Mouse (Mus musculus) C2C12 (cell line): Measurements from ENCODE around the gene Akap6.

Experiments
- CEBPB ChIP-seq: IDR thresholded peaks from one replicate; pipeline ENCODE4 v1.6.1; 2011; ENCODE audit warnings: low read depth, mild to moderate bottlenecking, control low read depth, moderate library complexity
- CTCF ChIP-seq: IDR thresholded peaks from one replicate; pipeline ENCODE4 v1.5.1; 2011; ENCODE audit not compliant: control insufficient read depth, insufficient read depth, insufficient read length
- FOSL1 ChIP-seq: IDR thresholded peaks from one replicate; pipeline ENCODE4 v1.8.0; 2011; ENCODE audit warnings: mild to moderate bottlenecking, low read length; ENCODE audit not compliant: poor library complexity, insufficient read depth, severe bottlenecking
- MAX ChIP-seq: IDR thresholded peaks from one replicate; pipeline ENCODE4 v1.6.1; 2011; ENCODE audit warnings: mild to moderate bottlenecking, control low read depth
- MYOG ChIP-seq: IDR thresholded peaks from one replicate; pipeline ENCODE4 v1.6.1; 2011; ENCODE audit not compliant: control insufficient read depth, insufficient read length; ENCODE audit errors: extremely low read depth
- USF1 ChIP-seq: IDR thresholded peaks from one replicate; pipeline ENCODE4 v1.6.1; 2011; ENCODE audit warnings: low read depth, mild to moderate bottlenecking, control low read depth, moderate library complexity

DNA sequence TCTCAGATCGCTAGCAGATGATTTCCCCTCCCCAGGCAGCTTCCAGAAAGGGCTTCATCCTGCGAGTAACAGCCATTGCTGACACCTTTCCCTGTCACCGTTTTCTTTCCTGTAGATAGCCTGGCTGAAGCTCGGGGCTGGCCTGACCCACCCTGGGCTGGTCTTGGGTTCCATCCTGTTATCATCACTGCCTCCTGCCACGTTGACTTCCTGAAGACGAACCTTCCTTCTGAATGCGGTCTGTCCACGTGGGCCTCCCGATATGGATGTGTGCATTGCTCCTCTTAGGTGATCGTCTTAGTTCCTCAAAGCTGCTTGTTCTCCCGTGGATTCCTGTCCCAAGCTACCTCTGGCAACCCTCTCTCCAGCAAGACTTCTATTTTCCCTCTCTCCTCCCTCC, 448.5 kb downstream of the Akap6 start:
- no peak for TF ChIP-seq CTCF
- TF ChIP-seq MAX = no peak
- TF ChIP-seq FOSL1 = no peak
- TF ChIP-seq MYOG = no peak
- TF ChIP-seq USF1 = no peak
- no peak for TF ChIP-seq CEBPB
